Mouse (Mus musculus): ENCODE data around the gene Fah.

GRCm38 (mm10) chr7:84649016-84649415, 42.5 kb upstream of the Fah start:
- TF ChIP-seq CTCF (IDR thresholded peaks at IDR 0.05; ENCODE audit: control insufficient read depth, insufficient read depth, insufficient replicate concordance, low read depth, low read length), result no peak
- no peak for TF ChIP-seq POLR2A (IDR thresholded peaks at IDR 0.05; ENCODE audit: control insufficient read depth, low read depth, low read length)

Data from testis, adult 2 months (tissue).